ENCODE assay signal across 7 mouse cellular contexts in genomic region chr10:58323028-58323991, GRCm38 (mm10). TPM values are rescaled to one million over a fixed set of nuclear protein-coding genes. Genes with fewer than 3 reads are reported as not detected.
DNase-seq lines count a peak whose midpoint lies in the region; ATAC-seq lines count a peak whose summit lies in the region.

Gene Lims1, plus strand, starts transcription at chr10:58323466.

- no peaks in the 10 kb centered on the region for H3K36me3 ChIP-seq in embryonic facial prominence, embryonic 12.5 days
- H3K36me3 ChIP-seq in limb, embryonic 11.5 days (ENCODE audit: control insufficient read depth, insufficient read depth, low read length): no peaks in the 10 kb centered on the region
- H3K36me3 ChIP-seq in midbrain, embryonic 14.5 days (ENCODE audit: control insufficient read depth, insufficient read depth, low read length): no peaks in the 10 kb centered on the region

- peak; percentile 98 for DNase-seq in adrenal gland, postnatal 25 days
- DNase-seq in heart, adult 11 months: peak; percentile 100
- DNase-seq in kidney, adult 18-20 months: peak; percentile 99
- peak; percentile 100 for DNase-seq in limb, embryonic 11.5 days (ENCODE audit: low spot score)
- DNase-seq in midbrain, embryonic 14.5 days: peak; percentile 99
- DNase-seq in spleen, adult 18-20 months: peak; percentile 98 to 99

- no peaks in the 10 kb centered on the region for H3K27me3 ChIP-seq in embryonic facial prominence, embryonic 12.5 days
- H3K27me3 ChIP-seq in limb, embryonic 11.5 days (ENCODE audit: control insufficient read depth, insufficient read depth, low read length): no peaks in the 10 kb centered on the region
- H3K27me3 ChIP-seq in midbrain, embryonic 14.5 days (ENCODE audit: control insufficient read depth, insufficient read depth, low read length): no peaks in the 10 kb centered on the region

- peak; percentile 99 for ATAC-seq in embryonic facial prominence, embryonic 12.5 days (ENCODE audit: insufficient number of reproducible peaks, insufficient read depth, low FRiP score, low TSS enrichment)
- peak; percentile 99 for ATAC-seq in limb, embryonic 11.5 days (ENCODE audit: insufficient number of reproducible peaks, low FRiP score, low TSS enrichment, low read depth)
- peak; percentile 98 for ATAC-seq in midbrain, embryonic 14.5 days (ENCODE audit: low FRiP score, low TSS enrichment)

- no peaks in the 10 kb centered on the region for H3K9me3 ChIP-seq in embryonic facial prominence, embryonic 12.5 days
- no peaks in the 10 kb centered on the region for H3K9me3 ChIP-seq in limb, embryonic 11.5 days (ENCODE audit: control insufficient read depth, low read length)
- H3K9me3 ChIP-seq in midbrain, embryonic 14.5 days (ENCODE audit: control insufficient read depth, low read length): no peaks in the 10 kb centered on the region

- H3K9ac ChIP-seq in embryonic facial prominence, embryonic 12.5 days: peak within 1 kb of the TSS; percentile 87
- peak within 1 kb of the TSS; percentile 85 for H3K9ac ChIP-seq in limb, embryonic 11.5 days (ENCODE audit: low read length)
- peak within 1 kb of the TSS; percentile 82 for H3K9ac ChIP-seq in midbrain, embryonic 14.5 days (replicated peaks; ENCODE audit: low read length)

- peak within 1 kb of the TSS; percentile 50 for H3K4me2 ChIP-seq in embryonic facial prominence, embryonic 12.5 days (replicated peaks)
- H3K4me2 ChIP-seq in limb, embryonic 11.5 days (ENCODE audit: low read depth, severe bottlenecking): peak within 1 kb of the TSS; percentile 53
- H3K4me2 ChIP-seq in midbrain, embryonic 14.5 days (ENCODE audit: low read length): peak within 1 kb of the TSS; percentile 64

- under 1% methylated on average over 80 of the region's 86 CpGs for WGBS in embryonic facial prominence, embryonic 12.5 days
- WGBS in limb, embryonic 11.5 days: under 1% methylated on average over 81 of the region's 86 CpGs
- under 1% methylated on average over 82 of the region's 86 CpGs for WGBS in midbrain, embryonic 14.5 days

- H3K4me1 ChIP-seq in embryonic facial prominence, embryonic 12.5 days: peaks cover 18% of the 10 kb centered on the region; the same call in 1 of the 2 replicates
- peaks cover 4% of the 10 kb centered on the region for H3K4me1 ChIP-seq in limb, embryonic 11.5 days (ENCODE audit: control insufficient read depth, insufficient read depth, low read length)
- H3K4me1 ChIP-seq in midbrain, embryonic 14.5 days (ENCODE audit: control insufficient read depth, insufficient read depth, low read length): peaks cover 20% of the 10 kb centered on the region

- H3K4me3 ChIP-seq in embryonic facial prominence, embryonic 12.5 days: peak within 1 kb of the TSS; percentile 86
- H3K4me3 ChIP-seq in limb, embryonic 11.5 days (ENCODE audit: low read depth, low read length): peak within 1 kb of the TSS; percentile 65
- peak within 1 kb of the TSS; percentile 80 for H3K4me3 ChIP-seq in midbrain, embryonic 14.5 days (replicated peaks; ENCODE audit: low read depth, low read length)

- peak within 1 kb of the TSS; percentile 84 for H3K27ac ChIP-seq in embryonic facial prominence, embryonic 12.5 days
- peak within 1 kb of the TSS; percentile 56; the same call in 1 of the 2 replicates for H3K27ac ChIP-seq in limb, embryonic 11.5 days (replicated peaks; ENCODE audit: low read depth, low read length)
- H3K27ac ChIP-seq in midbrain, embryonic 14.5 days (replicated peaks; ENCODE audit: low read depth, low read length): peak within 1 kb of the TSS; percentile 81

RNA-seq across cellular contexts. Expression of gene Lims1, which starts in this region (rescaled TPM):
- total RNA-seq in adrenal gland, postnatal 25 days (2021): 46.8 and 69.7 TPM in 2 replicates
- 120 and 126 TPM in 2 replicates for polyA plus RNA-seq in embryonic facial prominence, embryonic 12.5 days (2016; fragmentation: Nextera tagmentation; extraction: Ambion mirVana)
- polyA plus RNA-seq in limb, embryonic 11.5 days (2014; fragmentation: Nextera tagmentation; extraction: Ambion mirVana): 87.3 and 90.4 TPM in 2 replicates
- polyA plus RNA-seq in midbrain, embryonic 14.5 days (2014; fragmentation: Nextera tagmentation; extraction: Ambion mirVana): 47.7 and 54.1 TPM in 2 replicates

Comparison
In these comparisons a context has a peak if more than half of its experiments do, and no peak if none do; other contexts are left out.
1. Peak in every context shown above with its lines: DNase-seq, ATAC-seq, H3K4me3 ChIP-seq and H3K27ac ChIP-seq.